Mouse (Mus musculus) adrenal gland, postnatal 14 days (tissue): ENCODE data around the gene C1ql2. TPM values are rescaled to one million over a fixed set of nuclear protein-coding genes. Genes with fewer than 3 reads are reported as not detected.

Source experiments
- DNase-seq: peaks from one replicate; pipeline ENCODE4 v3.0.0; 2021; ENCODE audit warnings: mixed read lengths
- total RNA-seq: library from RNA; stranded (reverse); gene quantifications from 2 replicates; pipeline ENCODE4 v1.2.3, GENCODE M21; 2021

C1ql2 gene
- total RNA-seq, 1 experiment from 2014 or later: not detected

- no peak for DNase-seq
Measured at GRCm38 (mm10) chr1:120385029-120385571, 44.7 kb downstream of the C1ql2 start.

- DNase-seq: no peak
Measured at GRCm38 (mm10) chr1:120389734-120390133, 49.4 kb downstream of the C1ql2 start.

- peak; percentile 89 for DNase-seq
Measured at GRCm38 (mm10) chr1:120390336-120390735, 50.0 kb downstream of the C1ql2 start.

Other genes with a start within 250 kb of the C1ql2 start
- gene Dbi, start 219.5 kb upstream of the C1ql2 start, total RNA-seq: 891 and 1,093 TPM in 2 replicates
- gene 3110009E18Rik, start 219.4 kb upstream of the C1ql2 start, total RNA-seq: 8.8 and 10.7 TPM in 2 replicates
- gene Steap3, start 67.9 kb upstream of the C1ql2 start, total RNA-seq: 20.8 and 29.6 TPM in 2 replicates
- gene Marco, start 164.4 kb downstream of the C1ql2 start, total RNA-seq: 2.1 and 11.4 TPM in 2 replicates